Mouse (Mus musculus): ENCODE measurements around the gene Trir. TPM values are rescaled to one million over a fixed set of nuclear protein-coding genes. Genes with fewer than 3 reads are reported as not detected.
A peak's percentile ranks its signal among the peaks of the same experiment; 100 is the strongest.

The Trir gene
- total RNA-seq, 1 experiment = 181 TPM

DNA sequence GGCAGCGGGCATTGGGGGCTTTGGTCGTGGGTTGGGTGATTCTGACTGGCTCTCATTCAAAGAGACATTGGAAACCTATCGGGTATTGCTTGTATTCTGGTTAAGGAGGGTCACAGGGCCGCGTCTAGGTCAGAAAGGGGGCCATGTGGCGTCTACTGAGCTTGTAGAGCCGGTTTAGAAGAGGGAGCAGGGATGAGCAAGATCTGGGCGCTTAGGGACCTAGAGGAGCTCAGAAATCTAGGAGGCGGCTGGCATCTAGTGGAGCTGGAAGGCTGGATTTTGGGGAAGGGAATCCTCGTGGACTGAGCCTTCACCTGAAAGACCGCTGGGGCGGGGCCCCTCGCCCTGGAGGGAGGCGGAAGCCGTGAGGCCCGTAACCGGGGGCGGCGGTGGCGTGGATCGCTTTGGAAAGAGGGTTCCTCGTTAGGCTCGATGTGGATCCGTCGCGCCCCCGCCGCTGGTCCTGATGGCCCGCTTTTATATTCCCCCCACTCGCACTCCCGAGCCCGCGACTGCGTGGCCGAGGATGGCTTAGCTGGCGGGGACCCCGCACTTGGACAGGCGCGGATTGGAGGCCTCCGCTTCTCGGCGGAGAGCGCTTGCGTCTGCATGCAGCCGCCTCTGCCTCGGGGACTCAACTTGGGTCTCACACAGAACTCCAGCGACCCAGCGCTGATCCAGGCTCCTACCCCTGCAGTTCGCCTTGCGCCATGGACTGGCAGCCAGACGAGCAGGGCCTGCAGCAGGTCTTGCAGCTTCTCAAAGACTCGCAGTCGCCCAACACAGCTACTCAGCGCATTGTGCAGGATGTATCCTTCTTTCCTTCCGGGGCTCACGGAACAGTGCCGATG, 11.3 kb downstream of the Trir start:
- Histone ChIP-seq H3K4me1 (ENCODE audit: control insufficient read depth in 2 of 2, insufficient read depth in 2 of 2, low read length in 2 of 2, poor library complexity in 1 of 2) (peaks cover 0 to 8% of the 10 kb centered on the region in 2 experiments; a peak in 2 of 4 replicates), H3K27ac (ENCODE audit: insufficient read depth, low read depth, low read length, poor library complexity, severe bottlenecking) (peak overlapping the region; percentile 97), H3K4me3 (ENCODE audit: insufficient read depth in 1 of 2, low read depth in 1 of 2, low read length in 2 of 2, poor library complexity in 1 of 2, severe bottlenecking in 1 of 2) (peak overlapping the region; percentile 77 to 96), H3K9ac (ENCODE audit: insufficient read depth, low read depth, low read length, poor library complexity, severe bottlenecking) (peak overlapping the region; percentile 99), H3K9me3 (ENCODE audit: control insufficient read depth, insufficient read depth, low read depth, low read length) (no peaks in the 10 kb centered on the region), H3K36me3 (ENCODE audit: control insufficient read depth, insufficient read depth, low read length, poor library complexity, severe bottlenecking) (peaks cover 19% of the 10 kb centered on the region)
- in situ Hi-C loops (cut with MboI; ENCODE audit: low sequenced_read_pairs in 2 of 2, unreplicated experiment in 2 of 2) = no loop called here
- DNase-seq (ENCODE audit: low read depth, low spot score) = no peak
- TF ChIP-seq HCFC1 (IDR thresholded peaks at IDR 0.05; ENCODE audit: borderline replicate concordance, insufficient read depth, low read length) (no peak), ZNF384 (IDR thresholded peaks at IDR 0.05; ENCODE audit: low read depth, low read length) (no peak), CHD2 (IDR thresholded peaks at IDR 0.05; ENCODE audit: low read depth, low read length) (no peak), MAFK (IDR thresholded peaks at IDR 0.05; ENCODE audit: insufficient read depth, low read depth, low read length) (no peak), ZC3H11A (IDR thresholded peaks at IDR 0.05; ENCODE audit: borderline replicate concordance, low read depth, low read length) (no peak)

DNA sequence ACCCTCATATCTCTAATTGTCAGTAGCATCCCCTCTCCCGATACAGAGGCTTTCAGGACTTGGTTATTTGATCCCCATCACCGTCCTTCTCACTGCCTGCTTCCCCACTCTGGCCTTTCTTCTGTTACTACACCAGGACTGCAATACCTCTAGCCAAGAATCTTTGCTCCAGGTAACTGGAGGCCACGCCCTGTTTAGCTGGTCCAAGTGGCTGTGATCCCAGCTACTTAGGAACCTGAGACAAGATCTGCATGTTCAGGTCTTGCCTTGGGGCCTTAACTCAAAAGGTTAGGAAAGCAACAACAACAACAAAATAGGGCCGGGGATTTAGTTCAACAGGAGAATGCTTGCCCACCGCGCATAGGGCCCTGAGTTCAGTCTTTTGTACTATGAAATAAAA, 17.0 kb downstream of the Trir start:
- no peaks in the 10 kb centered on the region for H3K9me3 ChIP-seq (ENCODE audit: control insufficient read depth, insufficient read depth, low read depth, low read length)
- H3K4me1 ChIP-seq (ENCODE audit: control insufficient read depth in 2 of 2, insufficient read depth in 2 of 2, low read length in 2 of 2, poor library complexity in 1 of 2) = peaks cover 2 to 7% of the 10 kb centered on the region in 2 experiments; a peak in 2 of 4 replicates
- DNase-seq (ENCODE audit: low read depth, low spot score) = no peak
- in situ Hi-C loops (cut with MboI; ENCODE audit: low sequenced_read_pairs in 2 of 2, unreplicated experiment in 2 of 2) = no loop called here
- peaks cover 64% of the 10 kb centered on the region for H3K36me3 ChIP-seq (ENCODE audit: control insufficient read depth, insufficient read depth, low read length, poor library complexity, severe bottlenecking)
- no peak overlapping the region for H3K9ac ChIP-seq (ENCODE audit: insufficient read depth, low read depth, low read length, poor library complexity, severe bottlenecking)
- no peak for TF ChIP-seq ZNF384 (IDR thresholded peaks at IDR 0.05; ENCODE audit: low read depth, low read length)
- no peak for TF ChIP-seq ZC3H11A (IDR thresholded peaks at IDR 0.05; ENCODE audit: borderline replicate concordance, low read depth, low read length)
- no peak for TF ChIP-seq HCFC1 (IDR thresholded peaks at IDR 0.05; ENCODE audit: borderline replicate concordance, insufficient read depth, low read length)
- no peak for TF ChIP-seq CHD2 (IDR thresholded peaks at IDR 0.05; ENCODE audit: low read depth, low read length)
- TF ChIP-seq MAFK (IDR thresholded peaks at IDR 0.05; ENCODE audit: insufficient read depth, low read depth, low read length) = no peak
- H3K27ac ChIP-seq (ENCODE audit: insufficient read depth, low read depth, low read length, poor library complexity, severe bottlenecking) = no peak overlapping the region
- no peak overlapping the region for H3K4me3 ChIP-seq (ENCODE audit: insufficient read depth in 1 of 2, low read depth in 1 of 2, low read length in 2 of 2, poor library complexity in 1 of 2, severe bottlenecking in 1 of 2)

DNA sequence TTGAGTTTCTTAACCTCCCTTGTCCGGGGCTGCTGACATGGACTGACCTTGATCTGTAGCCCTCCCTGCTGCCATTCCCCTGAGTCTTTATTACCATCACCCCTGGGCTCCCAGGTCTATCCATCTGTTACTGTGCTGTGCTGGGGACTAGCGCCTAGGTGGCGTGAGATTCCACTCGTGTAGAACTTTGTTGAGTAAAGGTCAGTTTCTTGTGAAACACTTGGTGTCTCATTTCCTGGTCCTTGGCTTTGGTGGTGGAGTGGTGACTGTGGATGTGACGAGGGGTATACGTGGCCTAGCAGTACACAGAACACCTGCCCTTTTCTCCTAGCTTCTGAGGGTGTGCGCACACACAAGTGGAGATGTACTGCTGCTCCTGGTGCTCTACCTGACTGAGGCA, 30.7 kb downstream of the Trir start:
- Histone ChIP-seq H3K9me3 (ENCODE audit: control insufficient read depth, insufficient read depth, low read depth, low read length) (no peaks in the 10 kb centered on the region), H3K9ac (ENCODE audit: insufficient read depth, low read depth, low read length, poor library complexity, severe bottlenecking) (no peak overlapping the region), H3K4me3 (ENCODE audit: insufficient read depth in 1 of 2, low read depth in 1 of 2, low read length in 2 of 2, poor library complexity in 1 of 2, severe bottlenecking in 1 of 2) (no peak overlapping the region), H3K4me1 (ENCODE audit: control insufficient read depth in 2 of 2, insufficient read depth in 2 of 2, low read length in 2 of 2, poor library complexity in 1 of 2) (peaks cover 0 to 9% of the 10 kb centered on the region in 2 experiments; a peak in 1 of 4 replicates), H3K27ac (ENCODE audit: insufficient read depth, low read depth, low read length, poor library complexity, severe bottlenecking) (no peak overlapping the region), H3K36me3 (ENCODE audit: control insufficient read depth, insufficient read depth, low read length, poor library complexity, severe bottlenecking) (peaks cover 39% of the 10 kb centered on the region)
- DNase-seq (ENCODE audit: low read depth, low spot score) = no peak
- in situ Hi-C loops (cut with MboI; ENCODE audit: low sequenced_read_pairs in 2 of 2, unreplicated experiment in 2 of 2) = no loop called here
- TF ChIP-seq CHD2 (IDR thresholded peaks at IDR 0.05; ENCODE audit: low read depth, low read length) = no peak
- no peak for TF ChIP-seq ZC3H11A (IDR thresholded peaks at IDR 0.05; ENCODE audit: borderline replicate concordance, low read depth, low read length)
- TF ChIP-seq HCFC1 (IDR thresholded peaks at IDR 0.05; ENCODE audit: borderline replicate concordance, insufficient read depth, low read length) = no peak
- TF ChIP-seq MAFK (IDR thresholded peaks at IDR 0.05; ENCODE audit: insufficient read depth, low read depth, low read length) = no peak
- TF ChIP-seq ZNF384 (IDR thresholded peaks at IDR 0.05; ENCODE audit: low read depth, low read length) = no peak

DNA sequence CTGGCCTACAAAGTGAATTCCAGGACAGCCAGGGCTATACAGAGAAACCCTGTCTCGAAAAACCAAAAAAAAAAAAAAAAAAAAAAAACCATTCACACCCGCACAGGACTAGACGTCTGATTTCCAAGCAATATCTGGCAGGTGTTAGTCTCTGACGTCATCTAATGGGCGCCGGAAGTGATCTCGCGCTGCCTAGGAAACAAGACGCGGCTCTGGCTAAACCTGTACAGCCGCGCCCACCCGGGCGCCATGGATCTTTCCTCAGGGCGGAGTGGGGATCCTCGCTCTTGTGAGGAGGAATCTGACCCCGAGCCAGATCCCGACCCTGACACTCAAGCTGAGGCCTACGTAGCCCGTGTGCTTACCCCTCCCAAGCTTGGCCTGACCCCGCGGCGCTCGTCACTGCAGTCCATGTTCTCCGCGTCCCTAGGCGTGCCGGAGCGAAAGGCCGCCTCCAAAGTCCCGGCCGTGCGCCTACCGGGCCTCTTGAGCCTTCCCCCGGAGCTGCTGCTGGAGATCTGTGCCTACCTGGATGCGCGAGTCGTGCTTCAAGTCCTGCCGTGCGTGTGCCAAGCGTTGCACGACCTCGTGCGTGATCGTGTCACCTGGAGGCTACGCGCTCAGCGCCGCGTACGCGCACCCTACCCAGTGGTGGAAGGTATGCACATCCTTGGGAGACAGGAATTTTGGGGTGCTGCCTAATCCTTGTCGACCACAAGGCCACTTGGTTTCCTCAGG, 33.4 kb downstream of the Trir start, which contains the start of gene Fbxw9:
Gene Fbxw9 (plus strand): TSS at position 177 of the 738 bp plus-strand sequence.
- H3K4me3 ChIP-seq (ENCODE audit: insufficient read depth in 1 of 2, low read depth in 1 of 2, low read length in 2 of 2, poor library complexity in 1 of 2, severe bottlenecking in 1 of 2) = peak within 1 kb of the TSS; percentile 79 to 90
- DNase-seq (ENCODE audit: low read depth, low spot score) = peak; percentile 91
- H3K27ac ChIP-seq (ENCODE audit: insufficient read depth, low read depth, low read length, poor library complexity, severe bottlenecking) = no peak within 1 kb of the TSS
- TF ChIP-seq CHD2 (IDR thresholded peaks at IDR 0.05; ENCODE audit: low read depth, low read length) = no peak
- peak; percentile 82 for TF ChIP-seq HCFC1 (IDR thresholded peaks at IDR 0.05; ENCODE audit: borderline replicate concordance, insufficient read depth, low read length)
- H3K36me3 ChIP-seq (ENCODE audit: control insufficient read depth, insufficient read depth, low read length, poor library complexity, severe bottlenecking) = peaks cover 13% of the 10 kb centered on the region
- H3K9me3 ChIP-seq (ENCODE audit: control insufficient read depth, insufficient read depth, low read depth, low read length) = no peaks in the 10 kb centered on the region
- peaks cover 0 to 3% of the 10 kb centered on the region in 2 experiments; a peak in 1 of 4 replicates for H3K4me1 ChIP-seq (ENCODE audit: control insufficient read depth in 2 of 2, insufficient read depth in 2 of 2, low read length in 2 of 2, poor library complexity in 1 of 2)
- peak within 1 kb of the TSS; percentile 80 for H3K9ac ChIP-seq (ENCODE audit: insufficient read depth, low read depth, low read length, poor library complexity, severe bottlenecking)
- in situ Hi-C loops (cut with MboI; ENCODE audit: low sequenced_read_pairs in 2 of 2, unreplicated experiment in 2 of 2) = no loop called here
